Mouse (Mus musculus) ES-Bruce4 (cell line): ENCODE data around the gene Lamtor2.

ENCODE experiments used
- CTCF ChIP-seq: IDR thresholded peaks from one replicate; pipeline ENCODE4 v1.8.1; 2011; ENCODE audit warnings: low read depth, low read length
- POLR2A ChIP-seq: IDR thresholded peaks from one replicate; pipeline ENCODE4 v1.8.1; 2011; ENCODE audit warnings: low read length; ENCODE audit not compliant: insufficient read depth

- TF ChIP-seq CTCF: no peak
- no peak for TF ChIP-seq POLR2A
These were observed 25.9 kb upstream of the Lamtor2 start for GRCm38 (mm10) chr3:88578498-88579424.
